Mouse (Mus musculus) kidney, adult 2 months (tissue): ENCODE results near the gene Mtmr14. TPM values are rescaled to one million over a fixed set of nuclear protein-coding genes. Genes with fewer than 3 reads are reported as not detected.
A peak's percentile ranks its signal among the peaks of the same experiment; 100 is the strongest.

Experiments
- DNase-seq: peaks from one replicate; pipeline ENCODE4 v3.0.0; 2021
- H3K27ac ChIP-seq: fragments of 200-500 bp; 2 replicates; pipeline ENCODE4 v1.5.1; 2012; ENCODE audit warnings: low read depth, low read length, control low read depth, inconsistent platforms; ENCODE audit not compliant: insufficient read depth
- H3K27me3 ChIP-seq: fragments of 200-500 bp; replicated peaks from 2 replicates; pipeline ENCODE4 v1.6.1; 2012; ENCODE audit warnings: mild to moderate bottlenecking, moderate library complexity, low read length, inconsistent platforms; ENCODE audit not compliant: control insufficient read depth, insufficient read depth
- H3K36me3 ChIP-seq: fragments of 200-500 bp; 2 replicates; pipeline ENCODE4 v1.6.1; 2012; ENCODE audit warnings: mild to moderate bottlenecking, moderate library complexity, low read length, inconsistent platforms; ENCODE audit not compliant: control insufficient read depth, insufficient read depth
- H3K4me1 ChIP-seq: fragments of 200-500 bp; 2 replicates; pipeline ENCODE4 v1.6.1; 2011; ENCODE audit warnings: low read length; ENCODE audit not compliant: control insufficient read depth, insufficient read depth
- H3K4me3 ChIP-seq: fragments of 200-500 bp; 2 replicates; pipeline ENCODE4 v1.5.1; 2011; ENCODE audit warnings: mild to moderate bottlenecking, low read depth, low read length, control low read depth; ENCODE audit not compliant: insufficient read depth
- CTCF ChIP-seq: fragments of 200-500 bp; conservative IDR thresholded peaks from 2 replicates; pipeline ENCODE4 v1.5.1; 2011; ENCODE audit warnings: low read depth, mild to moderate bottlenecking, control low read depth, low read length, moderate library complexity, mixed read lengths; ENCODE audit not compliant: insufficient read depth, insufficient read length
- POLR2A ChIP-seq: fragments of 200-500 bp; IDR thresholded peaks from one replicate; pipeline ENCODE4 v1.6.1; 2011; ENCODE audit warnings: low read depth, low read length, control low read depth
- WGBS: fragments of 180-500 bp; shearing (Covaris S2); methylation state at CpG from one replicate; pipeline ENCODE4 v1.1.7; 2018; 5-methylcytosine and 5-hydroxymethylcytosine counted together
- polyA plus RNA-seq: library from polyadenylated mRNA; depleted of rRNA; stranded (reverse); fragments of >200 nt; gene quantifications from 2 replicates; pipeline ENCODE4 v1.2.3, GENCODE M21; 2012

The Mtmr14 gene
- polyA plus RNA-seq, 1 experiment: 43.6 TPM

DNA sequence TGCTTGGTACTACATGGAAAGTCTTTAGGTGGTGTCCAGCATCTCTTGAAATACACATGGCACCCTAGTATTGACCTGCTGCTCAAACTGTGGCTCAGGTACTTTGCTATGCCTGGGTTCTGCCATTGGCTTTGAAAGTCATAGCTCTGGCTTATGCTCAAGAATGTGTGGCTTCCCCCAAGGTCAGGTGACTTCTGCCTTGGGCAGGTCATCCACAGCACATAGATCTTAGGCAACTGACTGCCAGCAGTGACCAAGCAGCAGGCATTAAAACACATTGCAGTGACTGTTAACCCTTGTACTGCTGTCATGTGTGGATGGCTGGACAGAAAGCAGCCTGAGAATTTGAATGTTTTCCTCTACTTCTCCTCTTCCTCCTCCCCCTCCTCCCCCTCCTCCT, 17.3 kb downstream of the Mtmr14 start:
- H3K27ac ChIP-seq: peak overlapping the region; percentile 5; the same call in 1 of the 2 replicates
- H3K36me3 ChIP-seq: peaks cover 8% of the 10 kb centered on the region
- H3K27me3 ChIP-seq: no peaks in the 10 kb centered on the region
- no peak overlapping the region for H3K4me3 ChIP-seq
- TF ChIP-seq POLR2A: no peak
- no peak for TF ChIP-seq CTCF
- H3K4me1 ChIP-seq: 0 out of 2 replicates have a peak, but pooled peaks cover 3% of the 10 kb centered on the region
- DNase-seq: peak; percentile 57

DNA sequence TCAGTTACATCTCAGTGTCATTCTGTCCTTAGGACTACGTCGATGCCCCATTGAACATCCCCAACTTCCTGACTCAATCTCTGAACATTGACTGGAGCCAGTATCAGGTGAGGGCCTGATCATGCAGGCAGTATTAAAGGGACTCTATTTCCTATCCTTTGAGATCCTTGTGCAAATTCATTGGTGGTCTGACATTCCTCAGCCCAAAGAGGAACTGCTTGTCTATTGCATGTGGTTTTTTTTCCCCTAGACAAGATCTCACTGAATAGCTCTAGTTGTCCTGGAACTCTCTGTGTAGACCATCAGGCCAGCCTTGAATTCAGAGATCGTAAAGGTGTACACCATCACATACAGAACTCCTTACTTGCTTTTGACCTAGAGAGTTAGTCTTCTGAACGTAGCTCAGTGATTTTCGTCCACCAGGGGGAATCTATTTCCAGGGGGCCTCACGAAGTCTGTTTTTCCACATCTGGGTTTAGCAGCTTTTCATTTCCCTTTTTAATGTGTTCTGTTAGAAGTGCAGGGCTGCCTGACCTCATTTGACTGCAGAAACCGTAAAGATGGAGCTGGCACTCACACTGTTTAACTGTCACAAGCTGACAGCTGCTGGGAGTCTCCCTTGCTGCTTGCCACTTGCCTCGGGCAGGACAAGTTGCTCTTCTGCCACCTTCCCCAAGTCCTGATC, 23.7 kb downstream of the Mtmr14 start:
- H3K27me3 ChIP-seq: no peaks in the 10 kb centered on the region
- TF ChIP-seq POLR2A: no peak
- TF ChIP-seq CTCF: no peak
- WGBS: 78% methylated on average over 8 of the region's 8 CpGs
- H3K27ac ChIP-seq: no peak overlapping the region
- DNase-seq: no peak
- H3K36me3 ChIP-seq: peaks cover 5% of the 10 kb centered on the region; the same call in 1 of the 2 replicates
- H3K4me3 ChIP-seq: no peak overlapping the region
- no peaks in the 10 kb centered on the region for H3K4me1 ChIP-seq

DNA sequence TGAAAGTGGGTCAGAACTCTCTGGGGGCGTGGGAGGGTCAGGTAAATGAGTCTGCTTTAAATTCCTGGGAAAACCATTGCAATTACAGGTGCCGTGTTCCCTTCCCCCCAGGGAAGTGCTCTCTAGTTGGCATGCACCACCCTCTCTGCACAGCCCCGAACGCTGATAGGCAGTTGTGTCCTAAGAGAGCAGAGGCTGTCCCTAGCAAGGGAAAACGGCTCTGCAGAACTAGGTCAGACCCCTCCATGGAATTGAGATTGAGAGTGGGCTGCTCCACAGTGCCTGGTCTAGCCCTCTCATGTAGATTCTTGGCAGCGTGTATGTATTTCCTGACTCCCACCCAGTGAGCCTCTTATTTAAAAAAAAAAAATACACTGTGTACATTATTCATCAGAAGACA, 25.9 kb downstream of the Mtmr14 start:
- TF ChIP-seq POLR2A (no peak), CTCF (no peak)
- Histone ChIP-seq H3K36me3 (peaks cover 2% of the 10 kb centered on the region; the same call in 1 of the 2 replicates), H3K4me1 (no peaks in the 10 kb centered on the region), H3K27me3 (no peaks in the 10 kb centered on the region), H3K4me3 (no peak overlapping the region), H3K27ac (no peak overlapping the region)
- no peak for DNase-seq
- WGBS: 83% methylated on average over 6 of the region's 6 CpGs

DNA sequence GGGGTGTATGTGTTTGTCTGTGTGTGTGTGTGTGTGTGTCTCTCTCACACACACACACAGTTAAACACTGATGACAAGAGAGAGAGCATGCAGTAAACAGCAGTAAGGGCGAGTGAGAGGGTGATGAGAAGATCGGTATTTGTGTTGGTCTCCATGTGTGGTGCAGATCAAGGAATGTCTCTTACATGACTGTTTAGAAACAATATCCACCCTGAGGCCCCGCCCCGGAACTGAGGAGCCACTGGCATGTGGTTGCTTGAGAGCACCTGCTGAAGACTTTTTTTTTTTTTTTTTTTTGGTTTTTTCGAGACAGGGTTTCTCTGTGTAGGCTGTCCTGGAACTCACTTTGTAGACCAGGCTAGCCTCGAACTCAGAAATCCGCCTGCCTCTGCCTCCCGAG, 26.8 kb downstream of the Mtmr14 start:
- Histone ChIP-seq H3K27me3 (no peaks in the 10 kb centered on the region), H3K27ac (no peak overlapping the region), H3K4me3 (no peak overlapping the region), H3K36me3 (peaks cover 2% of the 10 kb centered on the region; the same call in 1 of the 2 replicates), H3K4me1 (no peaks in the 10 kb centered on the region)
- WGBS: 95% methylated on average over 8 of the region's 8 CpGs
- TF ChIP-seq POLR2A (no peak), CTCF (no peak)
- DNase-seq: no peak

DNA sequence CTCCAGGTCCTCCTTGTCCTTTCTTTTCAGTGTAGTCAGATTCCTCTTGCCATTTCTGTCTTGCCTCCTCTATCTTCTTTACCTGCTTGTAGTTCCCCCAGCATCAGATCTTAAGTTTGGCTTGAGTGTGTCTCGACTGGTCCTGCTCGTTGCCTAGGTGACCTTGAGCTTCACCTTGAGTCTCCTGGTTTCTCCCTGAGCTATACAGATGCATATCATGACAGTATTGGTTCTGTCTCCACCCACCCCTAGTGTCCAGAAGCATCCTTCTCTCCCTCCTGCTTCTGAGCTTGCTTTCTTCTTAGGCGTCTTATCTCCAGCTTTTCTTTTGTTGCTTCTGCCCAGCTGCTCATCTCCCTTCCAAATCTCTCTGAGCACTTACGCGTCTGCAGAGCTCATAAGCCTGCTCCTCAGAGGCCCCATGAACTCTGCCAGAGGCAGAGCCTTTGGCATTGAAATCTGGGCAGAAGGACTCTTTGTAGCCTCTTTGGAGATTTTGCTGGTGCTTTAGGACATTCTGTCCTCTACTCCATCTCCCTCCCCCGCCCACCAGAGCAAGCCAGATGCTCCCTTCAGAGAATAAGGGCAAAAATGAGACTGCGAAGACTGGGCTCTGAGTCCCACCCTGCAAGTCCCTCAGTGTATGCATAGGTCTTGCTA, 29.5 kb downstream of the Mtmr14 start:
- Histone ChIP-seq H3K27ac (no peak overlapping the region), H3K36me3 (peaks cover 1% of the 10 kb centered on the region; the same call in 1 of the 2 replicates), H3K4me3 (no peak overlapping the region), H3K4me1 (no peaks in the 10 kb centered on the region), H3K27me3 (no peaks in the 10 kb centered on the region)
- WGBS: 85% methylated on average over 7 of the region's 7 CpGs
- TF ChIP-seq POLR2A: no peak
- no peak for TF ChIP-seq CTCF
- no peak for DNase-seq

DNA sequence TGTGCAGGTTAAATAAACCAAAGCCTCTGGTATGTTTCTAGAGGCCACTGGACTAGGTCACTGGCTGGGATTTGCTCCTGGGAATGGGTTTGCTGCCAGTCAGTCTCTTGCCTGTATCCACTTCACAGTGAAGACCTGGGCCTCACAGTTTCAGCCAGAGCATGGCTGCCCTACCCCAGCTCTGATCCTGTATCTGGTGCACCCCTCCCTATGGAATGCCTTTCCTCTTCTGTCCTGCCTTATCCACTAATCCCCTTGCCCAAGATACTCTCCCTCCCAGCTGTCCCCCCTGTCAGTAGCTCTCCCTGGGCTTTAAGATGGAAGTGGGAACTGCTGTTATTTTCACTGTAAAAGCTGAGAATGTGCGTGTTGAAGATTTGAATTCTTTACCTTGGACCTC, 30.3 kb downstream of the Mtmr14 start:
- no peak overlapping the region for H3K4me3 ChIP-seq
- H3K27me3 ChIP-seq: no peaks in the 10 kb centered on the region
- H3K4me1 ChIP-seq: no peaks in the 10 kb centered on the region
- no peak for DNase-seq
- peaks cover 1% of the 10 kb centered on the region; the same call in 1 of the 2 replicates for H3K36me3 ChIP-seq
- H3K27ac ChIP-seq: no peak overlapping the region
- 96% methylated on average over 1 of the region's 1 CpGs for WGBS
- TF ChIP-seq CTCF: no peak
- no peak for TF ChIP-seq POLR2A

DNA sequence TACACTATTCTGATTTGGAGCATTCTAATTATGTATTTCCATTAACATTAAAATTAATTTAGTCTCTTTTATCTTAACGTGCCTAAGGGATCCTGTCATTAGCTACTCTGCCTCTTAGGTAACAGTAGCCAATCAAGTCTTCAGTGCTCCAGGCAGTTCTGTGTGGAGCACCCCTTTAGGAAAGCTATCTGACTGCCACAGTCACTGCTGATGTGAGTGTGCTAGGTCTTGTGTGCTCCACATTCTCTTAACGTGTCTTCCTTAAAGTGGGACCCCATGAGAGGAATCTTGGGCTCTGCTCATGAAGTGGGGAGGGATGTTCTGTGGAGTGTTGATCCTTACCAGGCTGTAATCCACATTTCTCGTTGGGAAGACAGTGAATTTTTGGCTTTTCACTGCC, 34.7 kb downstream of the Mtmr14 start:
- H3K4me1 ChIP-seq: no peaks in the 10 kb centered on the region
- TF ChIP-seq CTCF (no peak), POLR2A (no peak)
- WGBS: 87% methylated on average over 3 of the region's 3 CpGs
- H3K4me3 ChIP-seq: no peak overlapping the region
- H3K36me3 ChIP-seq: peaks cover 1% of the 10 kb centered on the region; the same call in 1 of the 2 replicates
- no peaks in the 10 kb centered on the region for H3K27me3 ChIP-seq
- no peak overlapping the region for H3K27ac ChIP-seq
- no peak for DNase-seq

DNA sequence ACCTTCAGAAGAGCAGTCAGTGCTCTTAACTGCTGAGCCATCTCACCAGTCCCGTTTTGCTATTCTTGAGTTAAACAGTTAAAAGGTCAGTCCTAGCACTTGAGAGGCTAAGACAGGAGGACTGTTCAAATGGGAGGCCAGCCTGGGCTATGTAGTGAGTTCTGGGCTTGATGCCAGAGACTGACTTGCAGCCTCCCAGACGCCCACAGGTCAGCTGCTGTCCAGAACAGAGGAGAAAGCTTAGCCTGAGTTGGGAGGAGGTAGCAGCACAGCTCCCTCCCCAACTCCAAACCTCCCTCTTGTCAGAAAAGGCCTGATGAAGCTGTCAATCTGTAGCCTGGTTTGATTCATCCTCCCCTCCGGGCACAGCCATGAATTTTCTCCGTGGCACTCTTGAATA, 39.2 kb downstream of the Mtmr14 start:
- Histone ChIP-seq H3K36me3 (peaks cover 2% of the 10 kb centered on the region; the same call in 1 of the 2 replicates), H3K4me1 (no peaks in the 10 kb centered on the region), H3K27me3 (no peaks in the 10 kb centered on the region), H3K4me3 (no peak overlapping the region), H3K27ac (no peak overlapping the region)
- no peak for DNase-seq
- TF ChIP-seq CTCF (no peak), POLR2A (no peak)
- WGBS: 60% methylated on average over 4 of the region's 4 CpGs
